Mouse (Mus musculus) c-Kit-positive CD71-positive TER-119-positive erythroid progenitor cells, embryonic 14.5 days (primary cell): ENCODE measurements around the gene Tekt2.

Experiments used
- DNase-seq: peaks from one replicate; pipeline ENCODE4 v3.0.0-alpha.2; 2013; ENCODE audit warnings: low spot score

The Tekt2 gene

GRCm38 (mm10) chr4:126309211-126309921 is 16.1 kb downstream of the Tekt2 start:
- DNase-seq, result no peak

- no peak for DNase-seq
Measured at GRCm38 (mm10) chr4:126306827-126307226, 18.7 kb downstream of the Tekt2 start.

- DNase-seq, result no peak
Measured at GRCm38 (mm10) chr4:126306058-126306457, 19.4 kb downstream of the Tekt2 start.

- no peak for DNase-seq
Measured at GRCm38 (mm10) chr4:126305428-126305827, 20.1 kb downstream of the Tekt2 start.

- DNase-seq, result no peak
Measured at GRCm38 (mm10) chr4:126303877-126304276, 21.6 kb downstream of the Tekt2 start.

GRCm38 (mm10) chr4:126301584-126302309 is 23.7 kb downstream of the Tekt2 start:
- DNase-seq, result no peak

GRCm38 (mm10) chr4:126300916-126301583 is 24.4 kb downstream of the Tekt2 start:
- DNase-seq, result no peak

GRCm38 (mm10) chr4:126296617-126297101 is 28.8 kb downstream of the Tekt2 start:
- no peak for DNase-seq

GRCm38 (mm10) chr4:126295937-126296336 is 29.6 kb downstream of the Tekt2 start:
- DNase-seq, result no peak

GRCm38 (mm10) chr4:126295152-126295551 is 30.3 kb downstream of the Tekt2 start:
- DNase-seq, result no peak

GRCm38 (mm10) chr4:126291196-126291595 is 34.3 kb downstream of the Tekt2 start:
- no peak for DNase-seq

GRCm38 (mm10) chr4:126290314-126290713 is 35.2 kb downstream of the Tekt2 start:
- no peak for DNase-seq

- no peak for DNase-seq
Measured at GRCm38 (mm10) chr4:126288085-126288666, 37.3 kb downstream of the Tekt2 start.

GRCm38 (mm10) chr4:126287302-126287995 is 38.0 kb downstream of the Tekt2 start:
- DNase-seq, result no peak

GRCm38 (mm10) chr4:126286492-126286891 is 39.0 kb downstream of the Tekt2 start, which contains the start of gene Col8a2:
Col8a2 (plus strand) TSS chr4:126286793.
- DNase-seq, result no peak

- DNase-seq, result no peak
Measured at GRCm38 (mm10) chr4:126283582-126283981, 41.9 kb downstream of the Tekt2 start.

- DNase-seq, result no peak
Measured at GRCm38 (mm10) chr4:126281706-126282105, 43.8 kb downstream of the Tekt2 start.

GRCm38 (mm10) chr4:126278961-126279360 is 46.5 kb downstream of the Tekt2 start:
- no peak for DNase-seq

GRCm38 (mm10) chr4:126278565-126278915 is 46.9 kb downstream of the Tekt2 start:
- DNase-seq, result no peak

GRCm38 (mm10) chr4:126277906-126278564 is 47.5 kb downstream of the Tekt2 start:
- DNase-seq, result no peak

GRCm38 (mm10) chr4:126275681-126276131 is 49.8 kb downstream of the Tekt2 start:
- no peak for DNase-seq
